Mouse (Mus musculus) layer of hippocampus, adult 2 months (tissue): Measurements from ENCODE around the gene Sh3bgrl3. TPM values are rescaled to one million over a fixed set of nuclear protein-coding genes. Genes with fewer than 3 reads are reported as not detected.
"Not testable (repeated sequence)": the region's sequence is repeated elsewhere in the genome, so short reads cannot be mapped to it uniquely, and the experiment has no call there.

Experiments
- DNase-seq, 2 experiments: peaks; one replicate each; pipeline ENCODE4 v3.0.0; 2022; ENCODE audit warnings: low spot score in 2 of 2
- H3K27ac ChIP-seq: fragments of 200-600 bp; 2 replicates; pipeline ENCODE4 v1.8.1; 2022
- H3K4me3 ChIP-seq: fragments of 200-600 bp; 2 replicates; pipeline ENCODE4 v1.8.1; 2022; ENCODE audit warnings: mild to moderate bottlenecking
- CTCF ChIP-seq: fragments of 200-600 bp; conservative IDR thresholded peaks from 2 replicates; pipeline ENCODE4 v1.8.1; 2022; ENCODE audit warnings: antibody characterized with exemption, mild to moderate bottlenecking, moderate library complexity
- total RNA-seq, 2 experiments: library from RNA; stranded (reverse); gene quantifications; 2 replicates each; pipeline ENCODE4 v1.2.3; 2021

Gene Sh3bgrl3
- total RNA-seq, 2 experiments from 2014 or later, result 257 to 267 TPM

GRCm38 (mm10) chr4:134154354-134154753, 25.8 kb upstream of the Sh3bgrl3 start:
- DNase-seq, result no peak
- Histone ChIP-seq H3K4me3 (no peak overlapping the region), H3K27ac (no peak overlapping the region)
- no peak for TF ChIP-seq CTCF

GRCm38 (mm10) chr4:134153656-134154055, 25.1 kb upstream of the Sh3bgrl3 start:
- DNase-seq, result no peak
- Histone ChIP-seq H3K4me3 (no peak overlapping the region), H3K27ac (no peak overlapping the region)
- TF ChIP-seq CTCF, result no peak

DNA sequence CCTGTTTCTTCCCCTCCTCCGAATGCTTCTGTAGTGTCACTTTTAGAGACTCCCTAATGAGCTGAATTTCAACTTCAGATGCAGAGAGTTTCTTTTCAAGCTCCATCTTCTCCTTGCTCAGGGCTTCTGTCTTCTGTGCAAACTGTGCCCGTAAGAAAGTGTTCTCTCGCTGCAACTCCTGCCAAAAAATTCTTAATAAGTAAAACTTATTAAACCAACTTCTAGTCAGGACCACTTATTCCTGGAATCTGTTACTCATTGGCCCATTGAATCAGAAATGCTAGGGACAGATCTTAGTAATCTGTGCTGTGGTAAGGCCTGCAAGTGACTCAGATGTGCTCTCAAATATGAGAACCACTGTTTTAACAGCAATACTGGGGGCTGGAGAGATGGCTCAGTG, 23.5 kb upstream of the Sh3bgrl3 start:
- Histone ChIP-seq H3K27ac (no peak overlapping the region), H3K4me3 (no peak overlapping the region)
- no peak for DNase-seq
- no peak for TF ChIP-seq CTCF

- no peak for TF ChIP-seq CTCF
- no peak overlapping the region for H3K4me3 ChIP-seq
- H3K27ac ChIP-seq, result no peak overlapping the region
- DNase-seq, result no peak
Observed at GRCm38 (mm10) chr4:134149389-134149788, 20.8 kb upstream of the Sh3bgrl3 start.

DNA sequence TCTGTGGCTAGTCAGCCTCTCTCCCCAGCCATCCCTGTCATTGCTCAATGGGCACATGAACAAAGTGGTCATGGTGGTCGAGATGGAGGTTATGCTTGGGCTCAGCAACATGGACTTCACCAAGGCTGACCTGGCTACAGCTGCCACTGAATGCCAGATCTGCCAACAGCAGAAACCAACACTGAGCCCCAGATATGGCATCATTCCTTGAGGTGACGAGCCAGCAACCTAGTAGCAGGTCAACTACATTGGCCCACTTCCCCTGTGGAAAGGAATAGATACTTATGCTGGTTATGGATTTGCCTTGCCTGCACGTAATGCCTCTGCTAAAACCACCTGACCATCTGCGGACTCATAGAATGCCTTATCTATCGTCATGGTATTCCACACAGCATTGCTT, 15.7 kb upstream of the Sh3bgrl3 start:
- DNase-seq, H3K4me3 ChIP-seq, H3K27ac ChIP-seq: not testable (repeated sequence)

DNA sequence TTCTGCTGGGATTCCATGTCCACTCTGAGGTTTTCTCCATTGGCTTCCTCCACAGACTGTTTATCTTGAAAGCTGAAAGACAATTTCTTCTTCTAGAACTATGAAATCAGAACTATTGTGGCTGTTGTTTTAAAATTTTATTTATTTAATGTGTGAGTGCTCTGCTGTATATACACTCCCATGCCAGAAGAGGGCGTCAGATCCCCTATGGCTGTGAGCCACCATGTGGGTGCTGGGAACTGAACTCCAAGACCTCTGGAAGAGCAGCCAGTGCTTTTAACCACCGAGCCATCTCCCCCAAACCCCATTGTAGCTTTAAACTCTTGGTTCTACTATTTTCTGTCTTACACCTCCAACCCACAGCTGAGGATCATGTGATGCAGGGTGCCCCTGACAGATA, 10.3 kb upstream of the Sh3bgrl3 start:
- no peak for DNase-seq
- no peak overlapping the region for H3K4me3 ChIP-seq
- TF ChIP-seq CTCF, result peak; percentile 47
- H3K27ac ChIP-seq, result no peak overlapping the region

GRCm38 (mm10) chr4:134136280-134136926, 7.8 kb upstream of the Sh3bgrl3 start:
- no peak for TF ChIP-seq CTCF
- DNase-seq, result no peak
- H3K4me3 ChIP-seq, result no peak overlapping the region
- H3K27ac ChIP-seq, result 0 out of 2 replicates have a peak overlapping the region, but pooled peaks have one; percentile 7

GRCm38 (mm10) chr4:134132519-134133095, 4.0 kb upstream of the Sh3bgrl3 start:
- Histone ChIP-seq H3K4me3 (no peak overlapping the region), H3K27ac (no peak overlapping the region)
- no peak for TF ChIP-seq CTCF
- no peak for DNase-seq

DNA sequence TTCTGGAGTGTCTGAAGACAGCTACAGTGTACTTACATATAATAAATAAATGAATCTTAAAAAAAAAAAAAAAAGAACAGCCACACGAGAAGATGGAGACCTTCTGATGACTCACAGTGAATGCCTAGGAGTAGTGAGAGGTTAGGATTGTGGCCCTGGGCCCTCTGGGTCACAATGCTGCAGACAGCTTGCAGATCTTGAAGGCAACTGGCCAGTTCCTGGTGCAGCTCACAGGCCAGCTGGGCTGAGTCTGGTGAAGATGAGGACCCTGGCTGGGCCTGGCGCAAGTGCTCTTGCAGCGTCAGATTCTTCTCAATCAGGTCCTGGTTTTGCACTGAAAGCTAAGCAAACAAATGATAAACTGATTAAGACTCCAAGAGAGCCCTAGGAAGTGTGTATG, 3.5 kb upstream of the Sh3bgrl3 start:
- Histone ChIP-seq H3K27ac (no peak overlapping the region), H3K4me3 (no peak overlapping the region)
- no peak for TF ChIP-seq CTCF
- DNase-seq, result no peak

GRCm38 (mm10) chr4:134129482-134129881, 893 bp upstream of the Sh3bgrl3 start:
- DNase-seq, result no peak
- H3K4me3 ChIP-seq, result peak overlapping the region; percentile 91; the same call in 1 of the 2 replicates
- no peak for TF ChIP-seq CTCF
- peak overlapping the region; percentile 98 for H3K27ac ChIP-seq

GRCm38 (mm10) chr4:134128983-134129362, 384 bp upstream of the Sh3bgrl3 start:
- Histone ChIP-seq H3K27ac (peak overlapping the region; percentile 98), H3K4me3 (peak overlapping the region; percentile 91)
- no peak for TF ChIP-seq CTCF
- no peak for DNase-seq

GRCm38 (mm10) chr4:134127793-134128192, 796 bp downstream of the Sh3bgrl3 start:
- peak overlapping the region; percentile 91 for H3K4me3 ChIP-seq
- TF ChIP-seq CTCF, result no peak
- peak overlapping the region; percentile 98 for H3K27ac ChIP-seq
- no peak for DNase-seq

DNA sequence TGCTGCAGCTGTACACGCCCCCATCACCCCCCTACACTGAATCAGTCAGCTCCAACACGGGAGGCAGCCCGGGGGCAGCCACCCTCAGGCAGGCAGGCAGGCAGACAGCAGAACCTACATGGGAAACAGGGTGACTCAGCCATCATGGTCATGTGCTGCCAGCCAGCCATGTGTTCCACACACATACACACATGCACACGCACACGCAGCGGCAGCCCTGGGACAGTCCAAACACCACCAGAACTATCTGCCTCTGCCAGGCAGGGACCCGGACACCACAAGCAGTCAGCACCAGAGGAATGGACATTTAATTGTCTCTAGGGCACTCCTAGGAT, 1.5 kb downstream of the Sh3bgrl3 start:
- Histone ChIP-seq H3K27ac (peak overlapping the region; percentile 98), H3K4me3 (peak overlapping the region; percentile 91)
- TF ChIP-seq CTCF, result no peak
- peak; percentile 64 to 77 for DNase-seq
